Mouse (Mus musculus): ENCODE data around the gene LTO1. TPM values are rescaled to one million over a fixed set of nuclear protein-coding genes. Genes with fewer than 3 reads are reported as not detected.
"Not testable (repeated sequence)": the region's sequence is repeated elsewhere in the genome, so short reads cannot be mapped to it uniquely, and the experiment has no call there.

The LTO1 gene
- polyA plus RNA-seq (2015; fragmentation: Nextera tagmentation; extraction: Ambion mirVana) = 26.2 and 27.1 TPM in 2 replicates

DNA sequence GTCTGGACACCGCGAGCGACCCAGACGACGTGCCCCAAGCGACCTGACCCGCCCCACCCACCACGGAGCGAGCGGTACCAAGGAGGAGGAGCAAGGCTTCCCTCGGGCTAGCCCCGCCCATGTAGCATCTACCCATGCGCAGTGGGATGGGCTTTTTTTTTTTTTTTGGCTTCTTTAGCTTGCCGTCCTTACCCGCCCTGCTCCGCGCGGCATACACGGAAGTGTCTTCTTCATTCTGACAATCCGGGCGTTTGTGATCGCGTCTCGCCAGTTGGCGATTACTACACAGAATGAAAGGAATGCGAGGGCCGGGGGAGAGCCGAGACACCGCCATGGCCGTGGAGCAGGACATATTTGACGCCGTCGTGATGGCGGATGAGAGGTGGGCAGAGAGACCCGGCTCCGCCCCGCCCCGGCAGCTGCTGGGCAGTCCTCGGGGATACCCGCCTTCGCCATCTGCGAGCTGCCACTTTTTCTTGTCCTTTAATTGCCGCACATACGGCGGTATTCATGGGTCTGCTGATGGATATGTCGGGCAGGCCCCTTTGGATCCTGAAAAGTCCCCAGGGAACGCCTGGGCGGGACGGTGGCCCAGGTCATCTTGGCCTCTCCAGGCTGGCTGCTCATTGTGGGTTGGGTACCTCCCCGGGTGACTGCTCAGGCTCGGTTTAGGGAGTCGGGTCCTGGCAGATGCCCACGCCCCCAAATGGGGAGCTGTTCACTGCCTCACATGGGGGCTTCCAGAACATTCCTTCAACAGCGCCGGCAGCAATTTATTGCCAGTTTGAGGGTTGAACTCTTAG lies at the start of gene LTO1:
Gene LTO1 (plus strand): TSS at position 153 of the 803 bp plus-strand sequence.
- under 1% methylated on average over 55 of the region's 55 CpGs for WGBS
- Histone ChIP-seq H3K4me2 (peak within 1 kb of the TSS; percentile 95), H3K36me3 (peaks cover 27% of the 10 kb centered on the region), H3K27me3 (no peaks in the 10 kb centered on the region), H3K9me3 (no peaks in the 10 kb centered on the region), H3K4me3 (peak within 1 kb of the TSS; percentile 84), H3K9ac (peak within 1 kb of the TSS; percentile 89), H3K4me1 (peaks cover 12% of the 10 kb centered on the region), H3K27ac (peak within 1 kb of the TSS; percentile 62)
- ATAC-seq (ENCODE audit: insufficient number of reproducible peaks, insufficient read depth, low FRiP score, low TSS enrichment, low read depth) = peak; percentile 85

DNA sequence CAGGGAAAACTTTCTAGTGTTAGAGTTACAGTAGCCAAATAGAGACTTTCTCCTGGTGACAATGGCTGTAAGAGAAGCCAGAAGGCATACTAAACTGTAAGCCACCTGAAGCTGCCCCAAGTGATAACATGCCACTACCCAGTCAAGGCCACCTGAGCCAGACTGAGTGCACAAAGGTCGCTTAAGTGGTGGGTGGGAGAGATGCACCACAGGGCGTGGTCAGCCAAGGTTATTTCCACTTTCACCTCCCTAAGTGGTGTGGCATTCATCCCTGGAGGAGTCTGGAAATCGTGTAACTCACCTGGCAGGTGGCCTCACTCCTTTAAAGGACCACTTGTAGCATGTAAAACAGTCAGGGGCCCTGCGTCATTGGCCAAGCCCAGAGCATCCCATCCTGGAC lies 47.7 kb upstream of the LTO1 start:
- peaks cover under 1% of the 10 kb centered on the region; the same call in 1 of the 2 replicates for H3K4me1 ChIP-seq
- H3K27ac ChIP-seq = no peak overlapping the region
- H3K9ac ChIP-seq = no peak overlapping the region
- H3K27me3 ChIP-seq = peaks cover 57% of the 10 kb centered on the region
- no peak overlapping the region for H3K4me2 ChIP-seq
- H3K4me3 ChIP-seq = no peak overlapping the region
- no peaks in the 10 kb centered on the region for H3K9me3 ChIP-seq
- ATAC-seq (ENCODE audit: insufficient number of reproducible peaks, insufficient read depth, low FRiP score, low TSS enrichment, low read depth) = no peak
- WGBS = 67% methylated on average over 4 of the region's 4 CpGs
- no peaks in the 10 kb centered on the region for H3K36me3 ChIP-seq

DNA sequence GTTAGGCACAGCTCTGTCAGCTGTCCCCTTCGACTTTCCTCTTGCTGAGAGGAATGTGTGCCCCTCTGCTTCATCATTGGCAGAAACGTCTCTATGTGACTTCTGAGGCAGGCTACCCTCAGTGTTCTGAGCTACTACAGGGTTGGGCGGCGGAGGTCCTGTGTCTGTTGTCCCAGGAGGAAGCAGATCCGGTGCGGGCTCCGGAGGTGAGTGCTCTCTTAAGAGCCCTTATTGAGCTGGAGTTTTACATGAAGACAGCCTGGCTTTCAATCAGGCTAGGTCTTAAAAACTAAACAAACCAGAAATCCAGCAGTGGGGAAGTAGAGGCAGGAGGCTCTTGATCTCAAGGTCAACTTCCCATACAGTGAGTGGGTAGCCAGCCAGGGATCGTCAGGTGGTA lies 47.3 kb upstream of the LTO1 start:
- Histone ChIP-seq H3K4me3 (no peak overlapping the region), H3K27ac (no peak overlapping the region), H3K9me3 (no peaks in the 10 kb centered on the region), H3K36me3 (no peaks in the 10 kb centered on the region), H3K4me2 (no peak overlapping the region), H3K9ac (no peak overlapping the region), H3K4me1 (no peaks in the 10 kb centered on the region), H3K27me3 (peaks cover 52% of the 10 kb centered on the region)
- WGBS = 76% methylated on average over 8 of the region's 8 CpGs
- no peak for ATAC-seq (ENCODE audit: insufficient number of reproducible peaks, insufficient read depth, low FRiP score, low TSS enrichment, low read depth)

DNA sequence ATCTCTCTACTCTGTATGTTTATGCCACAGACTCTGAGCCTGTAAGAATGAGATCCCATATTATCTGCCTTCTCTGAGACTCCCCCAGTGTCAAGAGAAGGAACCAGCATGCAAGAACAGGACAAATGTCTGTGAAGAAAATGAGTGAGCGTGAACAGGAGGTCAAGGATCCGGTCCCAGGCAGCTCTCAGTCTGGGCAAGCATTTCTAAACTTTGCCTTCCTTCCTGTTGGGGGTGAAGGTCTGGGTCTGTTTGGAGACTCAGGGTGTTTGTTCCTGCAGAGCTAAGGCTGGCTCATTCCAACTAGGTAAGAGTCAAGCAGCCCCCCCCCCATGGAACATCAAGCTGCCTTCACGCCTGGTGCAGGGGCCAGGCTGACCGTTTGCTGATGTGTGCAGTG lies 42.5 kb upstream of the LTO1 start:
- 65% methylated on average over 4 of the region's 4 CpGs for WGBS
- no peaks in the 10 kb centered on the region for H3K36me3 ChIP-seq
- no peaks in the 10 kb centered on the region for H3K4me1 ChIP-seq
- no peak for ATAC-seq (ENCODE audit: insufficient number of reproducible peaks, insufficient read depth, low FRiP score, low TSS enrichment, low read depth)
- H3K9me3 ChIP-seq = no peaks in the 10 kb centered on the region
- no peak overlapping the region for H3K4me3 ChIP-seq
- H3K27me3 ChIP-seq = peaks cover 4% of the 10 kb centered on the region
- H3K27ac ChIP-seq = no peak overlapping the region
- H3K4me2 ChIP-seq = no peak overlapping the region
- no peak overlapping the region for H3K9ac ChIP-seq

DNA sequence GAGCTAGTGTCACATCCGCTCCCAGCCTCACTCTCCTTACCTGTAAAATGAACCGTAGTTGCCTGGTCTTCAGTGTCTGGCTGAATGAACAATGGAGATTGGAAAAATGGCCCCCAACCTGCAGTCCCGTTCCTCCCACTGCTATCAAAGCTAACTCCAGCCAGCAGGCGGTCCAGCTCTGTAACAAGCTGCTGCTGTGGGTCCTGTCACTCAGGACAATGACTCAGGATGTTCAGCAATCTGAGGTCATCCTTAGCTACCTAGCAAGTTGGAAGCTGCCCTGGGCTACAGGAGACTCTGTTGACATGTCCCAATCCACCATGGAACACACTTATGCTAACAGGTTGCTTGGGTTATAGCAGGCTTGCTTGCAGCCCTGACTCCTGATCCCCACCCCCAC lies 41.7 kb upstream of the LTO1 start:
- 68% methylated on average over 4 of the region's 4 CpGs for WGBS
- Histone ChIP-seq H3K36me3 (no peaks in the 10 kb centered on the region), H3K4me2 (no peak overlapping the region)

DNA sequence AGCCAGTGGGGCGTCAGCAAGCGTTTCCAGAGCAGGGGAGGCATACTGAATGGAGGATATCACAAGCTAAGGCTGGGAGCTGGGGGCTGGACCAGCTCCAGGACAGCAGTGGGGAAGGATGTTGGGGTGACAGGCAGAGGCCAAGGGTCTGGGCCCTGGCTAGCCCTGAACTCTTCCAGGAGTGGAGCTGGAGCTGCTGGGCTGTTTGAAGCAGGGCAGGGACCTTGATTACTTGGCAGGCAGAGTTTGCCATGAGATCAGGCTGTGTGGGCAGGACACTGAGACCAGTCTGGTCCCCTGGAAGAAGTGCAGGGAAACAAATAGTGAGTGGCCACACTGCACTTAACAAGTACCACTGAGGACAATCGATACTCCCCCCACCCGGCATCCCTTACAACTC lies 40.7 kb upstream of the LTO1 start:
- WGBS = 73% methylated on average over 4 of the region's 4 CpGs
- no peak overlapping the region for H3K4me3 ChIP-seq
- no peak overlapping the region for H3K9ac ChIP-seq
- no peaks in the 10 kb centered on the region for H3K4me1 ChIP-seq
- no peak for ATAC-seq (ENCODE audit: insufficient number of reproducible peaks, insufficient read depth, low FRiP score, low TSS enrichment, low read depth)
- no peaks in the 10 kb centered on the region; the same call in 1 of the 2 replicates for H3K27me3 ChIP-seq
- no peaks in the 10 kb centered on the region for H3K36me3 ChIP-seq
- H3K27ac ChIP-seq = no peak overlapping the region
- no peaks in the 10 kb centered on the region for H3K9me3 ChIP-seq
- no peak overlapping the region for H3K4me2 ChIP-seq

More for the DNA sequence above, 41.7 kb upstream of the LTO1 start:
- Histone ChIP-seq H3K4me3 (no peak overlapping the region), H3K9ac (no peak overlapping the region), H3K27ac (no peak overlapping the region), H3K4me1 (no peaks in the 10 kb centered on the region), H3K9me3 (no peaks in the 10 kb centered on the region), H3K27me3 (no peaks in the 10 kb centered on the region; the same call in 1 of the 2 replicates)
- no peak for ATAC-seq (ENCODE audit: insufficient number of reproducible peaks, insufficient read depth, low FRiP score, low TSS enrichment, low read depth)

DNA sequence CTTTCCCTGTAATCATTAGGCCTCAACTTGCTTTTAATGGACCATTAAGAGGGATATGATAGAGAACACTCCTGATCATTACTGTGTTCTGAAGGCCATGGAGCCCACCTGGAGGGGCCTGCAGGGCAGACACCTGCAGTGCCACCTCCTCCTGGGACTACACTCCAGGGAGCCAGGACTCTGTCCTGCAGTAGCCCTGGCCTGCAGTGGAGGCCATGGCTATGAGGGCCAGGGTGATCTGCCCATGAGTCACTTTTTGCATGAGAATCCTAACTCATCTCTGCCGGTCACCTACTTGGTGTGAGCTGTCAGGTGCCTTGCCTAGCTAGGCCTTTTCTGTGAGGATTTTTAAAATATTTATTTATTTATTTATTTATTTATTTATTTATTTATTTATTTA lies 36.5 kb upstream of the LTO1 start:
- Histone ChIP-seq H3K9me3 (no peaks in the 10 kb centered on the region), H3K36me3 (no peaks in the 10 kb centered on the region), H3K4me3 (no peak overlapping the region), H3K27ac (no peak overlapping the region), H3K9ac (no peak overlapping the region), H3K4me2 (no peak overlapping the region), H3K27me3 (no peaks in the 10 kb centered on the region; the same call in 1 of the 2 replicates), H3K4me1 (peaks cover 5% of the 10 kb centered on the region; the same call in 1 of the 2 replicates)
- WGBS = 87% methylated on average over 1 of the region's 1 CpGs
- no peak for ATAC-seq (ENCODE audit: insufficient number of reproducible peaks, insufficient read depth, low FRiP score, low TSS enrichment, low read depth)

DNA sequence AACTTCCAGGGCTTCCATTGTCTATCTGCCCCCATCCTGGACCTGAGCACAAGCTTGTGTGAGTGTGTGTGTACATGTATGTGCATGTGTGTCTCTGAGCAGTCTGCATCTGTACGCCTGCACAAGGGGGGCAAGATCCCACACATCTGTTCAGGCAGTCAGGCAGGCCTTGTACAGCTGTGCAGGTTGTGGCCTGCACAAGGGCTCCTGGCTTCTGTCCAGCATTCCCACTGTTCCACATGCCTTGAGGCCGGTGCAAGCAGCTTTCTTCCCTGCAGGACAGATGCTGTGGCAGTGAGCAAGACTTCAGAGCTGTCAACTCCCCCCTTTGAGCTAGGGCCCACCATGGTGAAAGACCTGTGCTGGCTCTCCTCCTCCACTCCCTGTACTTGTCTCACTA lies 31.8 kb upstream of the LTO1 start:
- 15% methylated on average over 2 of the region's 2 CpGs for WGBS
- peak; percentile 28; the same call in 1 of the 2 replicates for ATAC-seq (ENCODE audit: insufficient number of reproducible peaks, insufficient read depth, low FRiP score, low TSS enrichment, low read depth)
- H3K4me3 ChIP-seq = no peak overlapping the region

DNA sequence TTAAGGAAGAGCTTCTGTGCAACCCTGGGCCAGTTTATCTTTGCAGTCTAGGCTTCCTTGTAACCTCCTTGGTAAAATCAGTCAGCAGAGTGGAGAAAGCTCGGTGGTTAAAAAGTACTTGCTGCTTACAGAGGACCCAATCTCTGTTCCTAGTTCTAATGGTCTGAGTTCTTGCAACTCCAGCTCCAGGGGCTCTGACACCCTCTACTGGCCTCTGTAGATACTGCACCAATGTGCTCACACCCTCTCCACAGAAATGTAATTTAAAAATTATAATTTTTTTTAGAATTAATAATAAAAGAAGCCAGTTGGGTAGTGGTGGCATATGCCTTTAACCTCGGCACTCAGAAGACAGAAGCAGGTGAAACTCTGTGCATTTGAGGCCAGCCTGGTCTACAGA lies 27.2 kb upstream of the LTO1 start:
- Histone ChIP-seq H3K4me3 (no peak overlapping the region), H3K27ac (no peak overlapping the region), H3K27me3 (peaks cover 34% of the 10 kb centered on the region), H3K4me2 (no peak overlapping the region), H3K36me3 (no peaks in the 10 kb centered on the region), H3K9ac (no peak overlapping the region), H3K4me1 (peaks cover 11% of the 10 kb centered on the region; the same call in 1 of the 2 replicates), H3K9me3 (no peaks in the 10 kb centered on the region)
- ATAC-seq (ENCODE audit: insufficient number of reproducible peaks, insufficient read depth, low FRiP score, low TSS enrichment, low read depth) = no peak
- 73% methylated on average over 2 of the region's 2 CpGs for WGBS

More for the DNA sequence above, 31.8 kb upstream of the LTO1 start:
- Histone ChIP-seq H3K4me2 (no peak overlapping the region), H3K9ac (no peak overlapping the region), H3K9me3 (no peaks in the 10 kb centered on the region), H3K27me3 (peaks cover 9% of the 10 kb centered on the region), H3K36me3 (no peaks in the 10 kb centered on the region), H3K27ac (no peak overlapping the region), H3K4me1 (peaks cover 5% of the 10 kb centered on the region; the same call in 1 of the 2 replicates)

DNA sequence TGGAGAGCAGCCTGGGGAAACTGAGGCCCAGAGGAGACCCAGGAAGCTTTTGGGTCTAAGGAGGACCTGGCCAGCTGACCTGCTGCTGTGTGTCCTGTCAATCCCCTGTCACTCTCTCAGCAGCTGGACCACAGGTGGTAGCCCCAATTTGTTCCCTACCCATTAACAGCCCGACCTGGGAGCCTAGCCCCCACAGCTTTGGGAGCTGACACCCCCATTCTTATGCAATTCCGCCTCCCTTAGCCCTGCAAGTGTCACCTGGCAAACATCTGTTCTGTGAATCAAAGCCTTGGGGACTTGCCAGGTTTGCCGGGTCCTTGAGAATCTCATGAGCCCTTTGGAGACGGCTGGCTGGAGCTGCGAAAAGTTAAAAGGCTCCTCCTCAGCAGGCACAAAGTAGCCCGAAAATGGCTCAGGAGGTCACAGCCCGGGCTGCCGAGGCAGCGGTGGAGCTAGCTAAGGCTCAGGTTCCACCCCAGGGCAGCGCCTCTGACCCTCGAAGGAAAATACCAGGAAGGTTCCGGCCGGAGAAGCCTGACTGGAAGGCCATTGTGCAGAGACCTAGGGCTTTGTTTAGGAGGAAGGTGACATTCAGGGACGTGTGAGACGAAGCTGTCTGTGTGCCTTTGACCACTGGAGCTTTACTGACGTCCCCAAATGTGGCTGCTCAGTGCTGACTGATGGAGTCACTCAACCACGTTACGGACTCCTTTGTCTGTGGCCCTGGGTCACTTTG lies 26.2 kb upstream of the LTO1 start:
- no peak overlapping the region for H3K4me3 ChIP-seq
- H3K4me1 ChIP-seq = 0 out of 2 replicates have a peak, but pooled peaks cover 7% of the 10 kb centered on the region
- 7% methylated on average over 18 of the region's 18 CpGs for WGBS
- H3K27me3 ChIP-seq = peaks cover 40% of the 10 kb centered on the region
- H3K27ac ChIP-seq = no peak overlapping the region
- no peak overlapping the region for H3K9ac ChIP-seq
- H3K4me2 ChIP-seq = no peak overlapping the region
- ATAC-seq (ENCODE audit: insufficient number of reproducible peaks, insufficient read depth, low FRiP score, low TSS enrichment, low read depth) = no peak
- H3K36me3 ChIP-seq = no peaks in the 10 kb centered on the region
- H3K9me3 ChIP-seq = no peaks in the 10 kb centered on the region

DNA sequence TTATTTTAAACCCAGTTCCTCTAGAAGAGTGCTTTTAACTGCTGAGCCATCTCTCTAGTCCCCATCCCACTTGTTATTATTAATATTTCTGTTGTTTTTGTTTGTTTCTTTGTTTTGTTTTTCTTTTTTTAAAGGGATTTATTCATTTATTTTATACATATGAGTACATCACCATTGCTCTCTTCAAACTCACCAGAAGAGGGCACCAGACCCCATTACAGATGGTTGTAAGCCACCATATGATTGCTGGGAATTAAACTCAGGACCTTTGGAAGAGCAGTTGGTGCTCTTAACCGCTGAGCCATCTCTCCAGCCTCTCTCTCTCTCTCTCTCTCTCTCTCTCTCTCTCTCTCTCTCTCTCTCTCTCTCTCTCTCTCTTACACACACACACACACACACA lies 24.2 kb upstream of the LTO1 start:
- not testable (repeated sequence) for H3K36me3 ChIP-seq; H3K4me2 ChIP-seq; H3K9ac ChIP-seq; ATAC-seq (ENCODE audit: insufficient number of reproducible peaks, insufficient read depth, low FRiP score, low TSS enrichment, low read depth); H3K27ac ChIP-seq; H3K9me3 ChIP-seq; H3K4me3 ChIP-seq
- H3K4me1 ChIP-seq = peaks cover 18% of the 10 kb centered on the region
- WGBS = 92% methylated on average over 1 of the region's 1 CpGs
- H3K27me3 ChIP-seq = peaks cover 58% of the 10 kb centered on the region
